Mouse (Mus musculus): ENCODE measurements around the gene Ube2j1. TPM values are rescaled to one million over a fixed set of nuclear protein-coding genes. Genes with fewer than 3 reads are reported as not detected.

The Ube2j1 gene
- polyA plus RNA-seq, 1 experiment: 19.1 TPM

DNA sequence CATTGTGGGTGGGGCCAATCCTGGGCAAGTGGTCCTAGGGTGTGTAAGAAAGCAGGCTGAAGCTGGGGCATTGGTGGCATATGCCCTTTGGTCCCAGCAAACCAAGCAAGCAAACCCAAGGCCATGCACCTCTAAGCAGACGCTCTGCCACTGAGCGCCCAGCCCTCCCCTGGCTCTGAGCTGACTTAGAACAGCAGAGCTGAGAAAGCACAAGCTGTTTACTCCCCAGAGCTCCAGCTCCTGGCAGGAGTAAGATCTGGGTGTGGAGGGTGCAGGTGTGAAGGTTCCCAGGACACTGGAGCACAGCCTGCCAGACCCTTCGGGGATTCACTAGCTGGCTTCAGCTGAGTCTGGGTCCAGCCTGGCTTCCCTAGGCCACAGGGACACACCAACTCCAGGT lies 47.3 kb downstream of the Ube2j1 start:
- Histone ChIP-seq H3K36me3 (ENCODE audit: control insufficient read depth, insufficient read depth, low read length) (no peaks in the 10 kb centered on the region), H3K4me3 (ENCODE audit: insufficient read depth, low read depth, low read length) (no peak overlapping the region), H3K27me3 (replicated peaks; ENCODE audit: control insufficient read depth, insufficient read depth, low read length) (no peaks in the 10 kb centered on the region), H3K27ac (ENCODE audit: insufficient read depth, low read depth, low read length) (no peak overlapping the region), H3K4me1 (ENCODE audit: control insufficient read depth, insufficient read depth, low read length) (no peaks in the 10 kb centered on the region)
- TF ChIP-seq CTCF (conservative IDR thresholded peaks at IDR 0.05; ENCODE audit: insufficient read depth, insufficient read length, low read depth, low read length) (no peak), POLR2A (IDR thresholded peaks at IDR 0.05; ENCODE audit: low read depth, low read length) (no peak)
- WGBS: 79% methylated on average over 3 of the region's 3 CpGs
- DNase-seq: no peak

DNA sequence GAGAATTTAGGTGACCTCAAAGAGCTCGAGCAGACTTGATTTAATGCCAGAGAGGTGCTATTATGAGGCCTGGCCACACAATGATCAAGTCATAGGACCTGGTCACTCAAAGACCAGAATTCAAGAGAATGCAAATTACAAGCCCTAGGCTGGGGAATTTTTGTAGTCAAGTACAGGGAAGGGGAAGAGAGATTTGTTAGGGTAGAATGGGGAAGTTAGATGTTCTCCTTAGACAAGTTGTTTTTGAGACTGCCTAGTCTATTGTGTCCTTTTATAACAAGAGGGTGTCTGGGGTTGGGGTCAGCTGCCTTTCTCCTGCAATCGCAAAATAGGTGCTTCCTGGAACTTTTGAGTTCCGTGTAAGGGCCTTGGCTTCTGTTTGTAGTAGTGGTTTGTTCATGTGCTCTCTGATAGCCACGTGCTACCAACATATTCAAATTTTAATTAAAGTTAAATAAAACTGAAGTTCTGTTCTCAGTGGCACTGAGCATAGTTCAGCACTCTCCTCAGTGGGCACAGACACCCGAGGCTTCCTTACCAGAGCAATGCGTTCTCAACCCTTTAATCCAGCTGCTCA lies 68.0 kb downstream of the Ube2j1 start:
- Histone ChIP-seq H3K36me3 (ENCODE audit: control insufficient read depth, insufficient read depth, low read length) (no peaks in the 10 kb centered on the region), H3K4me1 (ENCODE audit: control insufficient read depth, insufficient read depth, low read length) (no peaks in the 10 kb centered on the region), H3K4me3 (ENCODE audit: insufficient read depth, low read depth, low read length) (no peak overlapping the region), H3K27me3 (replicated peaks; ENCODE audit: control insufficient read depth, insufficient read depth, low read length) (no peaks in the 10 kb centered on the region), H3K27ac (ENCODE audit: insufficient read depth, low read depth, low read length) (no peak overlapping the region)
- WGBS: 71% methylated on average over 6 of the region's 6 CpGs
- no peak for DNase-seq
- TF ChIP-seq POLR2A (IDR thresholded peaks at IDR 0.05; ENCODE audit: low read depth, low read length) (no peak), CTCF (conservative IDR thresholded peaks at IDR 0.05; ENCODE audit: insufficient read depth, insufficient read length, low read depth, low read length) (no peak)

Other genes with a start within 250 kb of the Ube2j1 start
- gene Lyrm2, start 231.2 kb upstream of the Ube2j1 start, polyA plus RNA-seq (2012; rRNA removed): 15.7 and 25.9 TPM in 2 replicates
- gene Ankrd6, start 80.6 kb upstream of the Ube2j1 start, polyA plus RNA-seq (2012; rRNA removed): 0.71 and 1.1 TPM in 2 replicates
- 14.3 and 18.9 TPM in 2 replicates for gene Rragd, start 48.4 kb upstream of the Ube2j1 start, polyA plus RNA-seq (2012; rRNA removed)
- gene Gabrr2, start 31.6 kb downstream of the Ube2j1 start, polyA plus RNA-seq (2012; rRNA removed): 0.56 and 0.66 TPM in 2 replicates
- not detected in 2 replicates for gene Gabrr1, start 101.1 kb downstream of the Ube2j1 start, polyA plus RNA-seq (2012; rRNA removed)
- gene Pm20d2, start 158.3 kb downstream of the Ube2j1 start, polyA plus RNA-seq (2012; rRNA removed): 3.9 and 5.2 TPM in 2 replicates
- 0.18 and 0.36 TPM in 2 replicates for gene Srsf12, start 177.6 kb downstream of the Ube2j1 start, polyA plus RNA-seq (2012; rRNA removed)